Mouse (Mus musculus): ENCODE measurements at regions not wholly inside any gene's neighbourhood (a gene's known extent, or its start where the extent isn't known, plus 50 kb on each side); places are given as distances from the start of the nearest gene placed in this dataset.

GRCm38 (mm10) chr16:87261527-87261926 lies 92.5 kb upstream of the N6amt1 start:
- Histone ChIP-seq H3K9me3 (no peaks in the 10 kb centered on the region), H3K36me3 (no peaks in the 10 kb centered on the region), H3K4me1 (peaks cover 9% of the 10 kb centered on the region), H3K4me3 (no peak overlapping the region), H3K4me2 (no peak overlapping the region), H3K9ac (no peak overlapping the region), H3K27me3 (no peaks in the 10 kb centered on the region), H3K27ac (peak overlapping the region; percentile 33; the same call in 1 of the 2 replicates)
- 17% methylated on average over 7 of the region's 7 CpGs for WGBS
- ATAC-seq (ENCODE audit: insufficient number of reproducible peaks, low FRiP score, low TSS enrichment, low read depth) = peak; percentile 78; the same call in 1 of the 2 replicates

GRCm38 (mm10) chr16:87254736-87255135 lies 99.2 kb upstream of the N6amt1 start:
- no peaks in the 10 kb centered on the region for H3K9me3 ChIP-seq
- ATAC-seq (ENCODE audit: insufficient number of reproducible peaks, low FRiP score, low TSS enrichment, low read depth) = no peak
- no peaks in the 10 kb centered on the region for H3K4me1 ChIP-seq
- H3K36me3 ChIP-seq = no peaks in the 10 kb centered on the region
- 83% methylated on average over 1 of the region's 1 CpGs for WGBS
- H3K27me3 ChIP-seq = no peaks in the 10 kb centered on the region
- H3K4me2 ChIP-seq = no peak overlapping the region
- no peak overlapping the region for H3K27ac ChIP-seq
- H3K9ac ChIP-seq = no peak overlapping the region
- H3K4me3 ChIP-seq = no peak overlapping the region

DNA sequence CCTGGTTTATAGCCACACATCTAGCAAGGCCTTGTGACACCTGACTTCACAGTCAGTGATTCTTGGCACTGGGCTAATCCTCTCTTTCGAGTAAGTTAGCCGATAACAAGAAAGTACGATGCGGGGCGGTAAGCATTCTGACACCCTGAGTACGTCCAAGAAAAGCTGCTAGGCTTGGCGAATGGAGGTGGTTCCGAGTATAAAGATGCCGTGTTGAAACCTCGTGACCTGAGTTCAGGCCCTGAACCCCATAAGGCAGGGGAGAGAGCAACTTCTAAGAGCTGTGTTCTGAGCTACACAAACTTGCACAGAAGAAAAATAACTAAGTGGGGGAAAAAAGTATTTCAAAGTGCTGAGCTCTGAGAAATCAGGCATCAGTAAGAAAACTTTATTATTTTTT lies 103.5 kb upstream of the N6amt1 start:
- H3K9me3 ChIP-seq = no peaks in the 10 kb centered on the region
- WGBS = 73% methylated on average over 10 of the region's 10 CpGs
- no peak overlapping the region for H3K4me2 ChIP-seq
- no peaks in the 10 kb centered on the region for H3K27me3 ChIP-seq
- H3K27ac ChIP-seq = no peak overlapping the region
- H3K36me3 ChIP-seq = no peaks in the 10 kb centered on the region
- no peak for ATAC-seq (ENCODE audit: insufficient number of reproducible peaks, low FRiP score, low TSS enrichment, low read depth)
- peaks cover 9% of the 10 kb centered on the region; the same call in 1 of the 2 replicates for H3K4me1 ChIP-seq
- no peak overlapping the region for H3K4me3 ChIP-seq
- H3K9ac ChIP-seq = no peak overlapping the region

DNA sequence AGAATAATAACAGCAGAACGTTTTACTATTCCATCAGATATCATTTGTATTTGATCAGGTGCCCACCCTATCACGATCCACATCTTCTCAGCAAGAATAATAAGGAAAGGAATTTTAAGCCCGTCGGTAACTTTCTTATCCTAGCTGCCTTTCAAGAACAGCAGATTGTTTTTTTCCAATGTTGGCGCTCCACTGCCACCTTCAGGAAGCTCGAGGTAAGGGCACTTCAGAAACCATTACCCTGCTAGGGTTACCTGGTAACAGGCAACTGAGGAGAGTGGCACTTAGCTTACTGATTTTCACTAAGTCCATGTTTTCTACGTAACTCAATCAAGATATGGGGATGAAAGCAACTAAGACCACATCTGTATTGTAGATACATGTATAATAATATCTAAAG lies 104.1 kb upstream of the N6amt1 start:
- H3K4me2 ChIP-seq = no peak overlapping the region
- H3K9me3 ChIP-seq = no peaks in the 10 kb centered on the region
- no peak overlapping the region for H3K4me3 ChIP-seq
- H3K27me3 ChIP-seq = no peaks in the 10 kb centered on the region
- WGBS = 31% methylated on average over 7 of the region's 7 CpGs
- H3K27ac ChIP-seq = no peak overlapping the region
- H3K4me1 ChIP-seq = peaks cover 9% of the 10 kb centered on the region; the same call in 1 of the 2 replicates
- no peak for ATAC-seq (ENCODE audit: insufficient number of reproducible peaks, low FRiP score, low TSS enrichment, low read depth)
- H3K9ac ChIP-seq = no peak overlapping the region
- no peaks in the 10 kb centered on the region for H3K36me3 ChIP-seq

DNA sequence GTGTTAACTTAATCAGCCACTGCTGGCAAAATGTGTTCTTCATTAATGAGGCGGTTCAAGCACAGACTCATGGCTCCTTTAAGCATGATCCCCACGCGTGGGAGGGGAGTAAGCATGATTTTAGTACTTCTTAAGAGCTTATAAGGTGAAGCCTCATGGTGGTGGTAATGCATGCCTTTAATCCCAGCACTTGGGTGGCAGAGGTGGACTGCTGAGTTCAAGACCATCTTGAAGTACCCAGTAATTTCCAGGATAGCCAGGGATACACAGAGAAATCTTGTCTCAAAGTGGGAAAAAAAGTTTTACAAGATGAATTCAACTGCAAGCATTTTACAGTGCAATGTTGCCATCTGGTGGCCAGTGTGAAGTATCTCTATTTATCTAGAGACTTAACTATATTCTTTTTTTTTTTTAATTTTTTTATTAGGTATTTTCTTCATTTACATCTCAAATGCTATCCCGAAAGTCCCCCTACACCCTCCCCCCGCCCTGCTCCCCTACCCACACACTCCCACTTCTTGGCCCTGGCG lies 105.4 kb upstream of the N6amt1 start:
- Histone ChIP-seq H3K4me1 (peaks cover 9% of the 10 kb centered on the region; the same call in 1 of the 2 replicates), H3K27ac (0 out of 2 replicates have a peak overlapping the region, but pooled peaks have one; percentile 54)
- WGBS = 27% methylated on average over 6 of the region's 6 CpGs

DNA sequence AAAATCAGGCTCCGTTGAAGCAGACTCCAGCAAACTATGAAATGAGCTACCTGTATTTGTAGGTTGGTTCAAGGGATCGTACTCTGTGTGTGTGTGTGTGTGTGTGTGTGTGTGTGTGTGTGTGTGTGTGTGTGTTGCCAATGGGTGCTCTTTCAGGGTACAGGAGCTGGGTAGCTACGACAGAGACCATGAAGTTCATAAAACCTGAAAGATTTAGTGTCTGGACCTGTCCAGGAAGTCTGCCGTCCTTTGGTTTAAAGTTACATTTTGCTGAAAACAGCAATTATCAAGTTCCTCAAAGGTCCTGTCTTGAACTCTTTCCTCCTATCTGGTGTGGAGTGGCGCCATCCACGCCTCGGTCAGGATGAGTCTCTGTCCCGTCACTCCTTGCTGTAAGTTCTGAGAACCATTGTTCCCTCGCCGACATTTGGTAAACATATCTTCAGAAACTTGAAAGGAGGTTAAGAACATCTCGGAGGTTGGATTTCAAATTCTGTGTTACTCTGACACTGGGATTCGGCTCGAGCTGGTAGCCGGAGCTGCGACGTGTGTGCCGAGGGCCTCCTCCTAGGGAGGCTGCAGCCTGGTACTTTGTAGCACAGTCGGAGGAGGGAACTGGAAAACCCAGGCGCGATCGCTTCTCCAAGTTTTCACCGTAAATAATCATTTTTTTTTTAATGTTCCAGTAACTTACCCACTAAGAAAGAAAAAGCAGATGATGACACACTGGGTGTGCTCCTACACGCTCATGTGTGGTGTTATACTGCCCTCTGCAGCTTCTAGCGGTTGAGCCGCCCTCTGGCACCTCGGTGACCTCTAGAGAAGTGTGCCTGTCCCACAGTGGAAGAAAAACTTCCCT lies 107.8 kb upstream of the N6amt1 start:
- H3K27ac ChIP-seq = peak overlapping the region; percentile 78
- 0 out of 2 replicates have a peak overlapping the region, but pooled peaks have one; percentile 11 for H3K9ac ChIP-seq
- no peaks in the 10 kb centered on the region for H3K36me3 ChIP-seq
- H3K9me3 ChIP-seq = no peaks in the 10 kb centered on the region
- H3K4me2 ChIP-seq = peak overlapping the region; percentile 39
- peaks cover 9% of the 10 kb centered on the region; the same call in 1 of the 2 replicates for H3K4me1 ChIP-seq
- peak overlapping the region; percentile 28 for H3K4me3 ChIP-seq
- WGBS = 32% methylated on average over 26 of the region's 26 CpGs
- ATAC-seq (ENCODE audit: insufficient number of reproducible peaks, low FRiP score, low TSS enrichment, low read depth) = peak; percentile 77; the same call in 1 of the 2 replicates
- no peaks in the 10 kb centered on the region for H3K27me3 ChIP-seq

More for the DNA sequence above, 105.4 kb upstream of the N6amt1 start:
- Histone ChIP-seq H3K27me3 (no peaks in the 10 kb centered on the region), H3K4me2 (no peak overlapping the region), H3K9me3 (no peaks in the 10 kb centered on the region), H3K4me3 (no peak overlapping the region), H3K36me3 (no peaks in the 10 kb centered on the region), H3K9ac (no peak overlapping the region)
- ATAC-seq (ENCODE audit: insufficient number of reproducible peaks, low FRiP score, low TSS enrichment, low read depth) = no peak

DNA sequence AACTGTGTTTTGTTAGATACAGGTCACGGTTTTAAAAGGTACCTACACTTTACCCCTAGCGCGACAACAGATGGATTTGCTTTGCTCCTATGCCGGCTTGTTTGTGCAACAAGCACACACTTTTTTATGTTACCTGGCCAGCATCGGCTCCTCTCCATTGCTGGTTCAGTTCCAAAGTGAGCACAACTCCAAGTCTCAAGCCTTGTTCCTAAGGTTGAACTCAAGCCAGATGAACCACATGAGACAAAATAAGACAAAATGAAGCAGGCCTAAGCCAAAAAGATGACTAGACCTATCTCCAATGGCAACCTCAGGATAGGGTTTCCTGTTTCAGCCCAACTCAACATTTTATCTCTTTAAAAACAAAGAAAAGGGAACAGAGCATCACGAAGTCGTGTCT lies 108.5 kb upstream of the N6amt1 start:
- peaks cover 9% of the 10 kb centered on the region; the same call in 1 of the 2 replicates for H3K4me1 ChIP-seq
- 80% methylated on average over 7 of the region's 7 CpGs for WGBS
- no peak overlapping the region for H3K9ac ChIP-seq
- H3K27me3 ChIP-seq = no peaks in the 10 kb centered on the region
- H3K27ac ChIP-seq = no peak overlapping the region
- H3K4me3 ChIP-seq = no peak overlapping the region
- no peak for ATAC-seq (ENCODE audit: insufficient number of reproducible peaks, low FRiP score, low TSS enrichment, low read depth)
- no peak overlapping the region for H3K4me2 ChIP-seq
- no peaks in the 10 kb centered on the region for H3K36me3 ChIP-seq
- H3K9me3 ChIP-seq = no peaks in the 10 kb centered on the region

- Histone ChIP-seq H3K36me3 (no peaks in the 10 kb centered on the region), H3K4me1 (peaks cover 6% of the 10 kb centered on the region; the same call in 1 of the 2 replicates), H3K9ac (no peak overlapping the region), H3K27me3 (no peaks in the 10 kb centered on the region), H3K9me3 (no peaks in the 10 kb centered on the region), H3K4me2 (no peak overlapping the region), H3K27ac (no peak overlapping the region), H3K4me3 (no peak overlapping the region)
- no peak for ATAC-seq (ENCODE audit: insufficient number of reproducible peaks, low FRiP score, low TSS enrichment, low read depth)
- WGBS = 67% methylated on average over 7 of the region's 7 CpGs
Measured at GRCm38 (mm10) chr16:87242027-87242426, 112.0 kb upstream of the N6amt1 start.

GRCm38 (mm10) chr16:87239105-87239504 lies 114.9 kb upstream of the N6amt1 start:
- Histone ChIP-seq H3K27me3 (no peaks in the 10 kb centered on the region), H3K4me1 (no peaks in the 10 kb centered on the region), H3K27ac (no peak overlapping the region), H3K9me3 (no peaks in the 10 kb centered on the region), H3K4me2 (no peak overlapping the region), H3K36me3 (no peaks in the 10 kb centered on the region), H3K4me3 (no peak overlapping the region), H3K9ac (no peak overlapping the region)
- 83% methylated on average over 7 of the region's 7 CpGs for WGBS
- ATAC-seq (ENCODE audit: insufficient number of reproducible peaks, low FRiP score, low TSS enrichment, low read depth) = no peak

- Histone ChIP-seq H3K27me3 (no peaks in the 10 kb centered on the region), H3K9ac (no peak overlapping the region), H3K4me3 (no peak overlapping the region), H3K4me1 (no peaks in the 10 kb centered on the region), H3K9me3 (no peaks in the 10 kb centered on the region), H3K4me2 (no peak overlapping the region), H3K27ac (no peak overlapping the region), H3K36me3 (no peaks in the 10 kb centered on the region)
- WGBS = 84% methylated on average over 4 of the region's 4 CpGs
- ATAC-seq (ENCODE audit: insufficient number of reproducible peaks, low FRiP score, low TSS enrichment, low read depth) = no peak
Measured at GRCm38 (mm10) chr16:87234199-87234598, 119.8 kb upstream of the N6amt1 start.

GRCm38 (mm10) chr16:87225595-87225994 lies 128.4 kb upstream of the N6amt1 start:
- 61% methylated on average over 10 of the region's 10 CpGs for WGBS
- H3K4me1 ChIP-seq = no peaks in the 10 kb centered on the region
- no peaks in the 10 kb centered on the region for H3K36me3 ChIP-seq
- ATAC-seq (ENCODE audit: insufficient number of reproducible peaks, low FRiP score, low TSS enrichment, low read depth) = no peak
- no peak overlapping the region for H3K27ac ChIP-seq
- H3K9ac ChIP-seq = no peak overlapping the region
- no peak overlapping the region for H3K4me3 ChIP-seq
- H3K9me3 ChIP-seq = no peaks in the 10 kb centered on the region
- no peaks in the 10 kb centered on the region for H3K27me3 ChIP-seq
- H3K4me2 ChIP-seq = no peak overlapping the region

GRCm38 (mm10) chr16:87225085-87225484 lies 128.9 kb upstream of the N6amt1 start:
- H3K4me3 ChIP-seq = no peak overlapping the region
- H3K9ac ChIP-seq = no peak overlapping the region
- H3K27ac ChIP-seq = no peak overlapping the region
- 81% methylated on average over 8 of the region's 8 CpGs for WGBS
- H3K9me3 ChIP-seq = no peaks in the 10 kb centered on the region
- no peaks in the 10 kb centered on the region for H3K36me3 ChIP-seq
- 0 out of 2 replicates have a peak, but pooled peaks cover 3% of the 10 kb centered on the region for H3K4me1 ChIP-seq
- no peak for ATAC-seq (ENCODE audit: insufficient number of reproducible peaks, low FRiP score, low TSS enrichment, low read depth)
- H3K4me2 ChIP-seq = no peak overlapping the region
- H3K27me3 ChIP-seq = no peaks in the 10 kb centered on the region
